ENCODE assay signal across 8 mouse cellular contexts in the genomic region with DNA sequence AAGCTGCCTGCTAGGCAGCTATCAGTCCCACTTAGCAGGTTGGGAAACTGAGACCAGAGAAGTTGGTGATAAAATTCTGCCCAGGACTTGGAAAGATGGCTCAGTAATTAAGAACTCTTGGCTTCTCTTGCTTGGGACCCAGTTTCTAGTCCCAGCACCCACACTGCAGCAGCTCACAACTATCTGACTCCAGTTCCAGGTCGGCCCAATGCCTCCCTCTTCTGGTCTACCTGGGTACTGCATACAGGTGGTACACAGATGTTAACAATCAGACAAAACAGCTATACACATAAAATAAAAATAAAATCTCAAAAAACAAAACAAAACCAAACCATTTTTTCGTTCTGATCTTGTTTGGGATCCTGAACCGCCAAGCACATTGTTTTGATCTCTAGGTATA. TPM values are rescaled to one million over a fixed set of nuclear protein-coding genes. Genes with fewer than 3 reads are reported as not detected.
DNase-seq lines count a peak whose midpoint lies in the region; ATAC-seq and TF ChIP-seq lines count a peak whose summit lies in the region.

No protein-coding gene starts in this region.

- H3K4me1 ChIP-seq in midbrain, postnatal 0 days (ENCODE audit: insufficient read depth, low read length) = no peaks in the 10 kb centered on the region
- no peaks in the 10 kb centered on the region for H3K4me1 ChIP-seq in midbrain, embryonic 16.5 days (ENCODE audit: control insufficient read depth, insufficient read depth, low read length)
- H3K4me1 ChIP-seq in lung, adult 2 months (ENCODE audit: control insufficient read depth, insufficient read depth, low read length) = no peaks in the 10 kb centered on the region

- H3K27me3 ChIP-seq in midbrain, postnatal 0 days (ENCODE audit: insufficient read depth, low read length) = no peaks in the 10 kb centered on the region
- no peaks in the 10 kb centered on the region for H3K27me3 ChIP-seq in midbrain, embryonic 16.5 days (ENCODE audit: control insufficient read depth, insufficient read depth, low read depth, low read length)

- WGBS in midbrain, postnatal 0 days = 61% methylated on average over 3 of the region's 3 CpGs
- 61% methylated on average over 3 of the region's 3 CpGs for WGBS in midbrain, embryonic 16.5 days
- WGBS in lung, adult 2 months = 60% methylated on average over 3 of the region's 3 CpGs

- H3K4me2 ChIP-seq in midbrain, postnatal 0 days (ENCODE audit: low read depth, low read length, poor library complexity, severe bottlenecking) = no peak overlapping the region
- no peak overlapping the region for H3K4me2 ChIP-seq in midbrain, embryonic 16.5 days (ENCODE audit: low read length)

- DNase-seq in adrenal gland, postnatal 10 days = peak; percentile 56
- DNase-seq in adrenal gland, adult 2 months = no peak
- DNase-seq in midbrain, postnatal 0 days (ENCODE audit: low spot score) = no peak
- peak; percentile 53 for DNase-seq in lung, adult 2 months
- DNase-seq in thymus, postnatal 0 days (ENCODE audit: low spot score) = peak; percentile 50
- no peak for DNase-seq in urinary bladder, postnatal 36 days (ENCODE audit: low spot score in 2 of 2)
- no peak for DNase-seq in embryo, embryonic 11 days

- TF ChIP-seq CTCF in midbrain, postnatal 0 days (IDR thresholded peaks at IDR 0.05) = peak; percentile 63
- TF ChIP-seq CTCF in lung, adult 2 months (IDR thresholded peaks at IDR 0.05; ENCODE audit: insufficient read depth, low read length) = peak; percentile 63

- no peak overlapping the region for H3K27ac ChIP-seq in midbrain, postnatal 0 days (ENCODE audit: low read depth, low read length)
- H3K27ac ChIP-seq in midbrain, embryonic 16.5 days (ENCODE audit: low read length) = no peak overlapping the region

- H3K4me3 ChIP-seq in midbrain, postnatal 0 days (ENCODE audit: low read depth, low read length) = no peak overlapping the region
- no peak overlapping the region for H3K4me3 ChIP-seq in midbrain, embryonic 16.5 days (ENCODE audit: low read depth, low read length)
- no peak overlapping the region for H3K4me3 ChIP-seq in lung, adult 2 months (replicated peaks; ENCODE audit: extremely low read depth, low read depth, low read length)

- no peaks in the 10 kb centered on the region for H3K9me3 ChIP-seq in midbrain, postnatal 0 days (ENCODE audit: low read length)
- no peaks in the 10 kb centered on the region for H3K9me3 ChIP-seq in midbrain, embryonic 16.5 days (replicated peaks; ENCODE audit: control insufficient read depth, low read length, poor library complexity, severe bottlenecking)

- H3K9ac ChIP-seq in midbrain, postnatal 0 days (replicated peaks; ENCODE audit: low read length, poor library complexity, severe bottlenecking) = no peak overlapping the region
- no peak overlapping the region for H3K9ac ChIP-seq in midbrain, embryonic 16.5 days (ENCODE audit: low read depth, low read length)

- TF ChIP-seq POLR2A in lung, adult 2 months (IDR thresholded peaks at IDR 0.05; ENCODE audit: borderline replicate concordance, extremely low read depth, low read depth, low read length) = no peak

- peaks cover 67% of the 10 kb centered on the region for H3K36me3 ChIP-seq in midbrain, postnatal 0 days (ENCODE audit: insufficient read depth, low read length)
- H3K36me3 ChIP-seq in midbrain, embryonic 16.5 days (ENCODE audit: control insufficient read depth, insufficient read depth, low read length) = peaks cover 66% of the 10 kb centered on the region

- ATAC-seq in midbrain, postnatal 0 days (ENCODE audit: low FRiP score) = no peak
- ATAC-seq in midbrain, embryonic 16.5 days = no peak

RNA-seq across cellular contexts. Expression of a gene that starts 10.3 kb away (rescaled TPM):
- total RNA-seq in adrenal gland, postnatal 10 days (2021) = 1 to 10 TPM; 7.0 to 9.5 TPM
- 10 to 100 TPM in 1 of 2 experiments, 1 to 10 TPM in 1; 7.4 to 13.6 TPM for total RNA-seq in adrenal gland, adult 2 months (2021)
- 4.5 and 4.7 TPM in 2 replicates for polyA plus RNA-seq in adrenal gland, adult 2 months (2012; rRNA removed)
- total RNA-seq in midbrain, postnatal 0 days (2014; rRNA removed) = 57.8 and 60.7 TPM in 2 replicates
- 119 and 123 TPM in 2 replicates for polyA plus RNA-seq in midbrain, postnatal 0 days (2015; fragmentation: Nextera tagmentation; extraction: Ambion mirVana)
- polyA plus RNA-seq in midbrain, embryonic 16.5 days (2015; fragmentation: Nextera tagmentation; extraction: Ambion mirVana) = 130 TPM in 2 replicates
- 9.0 and 12.6 TPM in 2 replicates for polyA plus RNA-seq in lung, adult 2 months (2012; rRNA removed)
- polyA plus RNA-seq in thymus, postnatal 0 days (2015; fragmentation: Nextera tagmentation; extraction: Ambion mirVana) = 8.9 and 11.8 TPM in 2 replicates

RNA-seq across cellular contexts. Expression of a gene that starts 26.3 kb away (rescaled TPM):
- total RNA-seq in adrenal gland, postnatal 10 days (2021) = 10 to 100 TPM; 10.4 to 12.1 TPM
- total RNA-seq in adrenal gland, adult 2 months (2021) = 1 to 10 TPM; 3.2 to 7.3 TPM
- polyA plus RNA-seq in adrenal gland, adult 2 months (2012; rRNA removed) = 9.1 and 11.4 TPM in 2 replicates
- 0.27 TPM in 1 of 2 replicates, not detected in the other for total RNA-seq in midbrain, postnatal 0 days (2014; rRNA removed)
- polyA plus RNA-seq in midbrain, postnatal 0 days (2015; fragmentation: Nextera tagmentation; extraction: Ambion mirVana) = 0.33 and 0.37 TPM in 2 replicates
- polyA plus RNA-seq in midbrain, embryonic 16.5 days (2015; fragmentation: Nextera tagmentation; extraction: Ambion mirVana) = 0.26 and 0.55 TPM in 2 replicates
- polyA plus RNA-seq in lung, adult 2 months (2012; rRNA removed) = 21.8 and 25.1 TPM in 2 replicates
- 3.9 and 4.3 TPM in 2 replicates for polyA plus RNA-seq in thymus, postnatal 0 days (2015; fragmentation: Nextera tagmentation; extraction: Ambion mirVana)

RNA-seq across cellular contexts. Expression of a gene that starts 35.9 kb away (rescaled TPM):
- 10 to 100 TPM; 69.9 to 76.3 TPM for total RNA-seq in adrenal gland, postnatal 10 days (2021)
- total RNA-seq in adrenal gland, adult 2 months (2021) = 100 to 1,000 TPM in 1 of 2 experiments, 10 to 100 TPM in 1; 76.7 to 111 TPM
- 25.3 and 28.9 TPM in 2 replicates for polyA plus RNA-seq in adrenal gland, adult 2 months (2012; rRNA removed)
- 14.6 and 21.3 TPM in 2 replicates for total RNA-seq in midbrain, postnatal 0 days (2014; rRNA removed)
- polyA plus RNA-seq in midbrain, postnatal 0 days (2015; fragmentation: Nextera tagmentation; extraction: Ambion mirVana) = 16.2 and 16.7 TPM in 2 replicates
- 23.4 and 23.5 TPM in 2 replicates for polyA plus RNA-seq in midbrain, embryonic 16.5 days (2015; fragmentation: Nextera tagmentation; extraction: Ambion mirVana)
- polyA plus RNA-seq in lung, adult 2 months (2012; rRNA removed) = 61.4 and 85.2 TPM in 2 replicates
- polyA plus RNA-seq in thymus, postnatal 0 days (2015; fragmentation: Nextera tagmentation; extraction: Ambion mirVana) = 24.7 and 24.8 TPM in 2 replicates

Comparison
In these comparisons a context has a peak if more than half of its experiments do, and no peak if none do; other contexts are left out.
1. DNase-seq: peak in adrenal gland, postnatal 10 days (single experiment), lung, adult 2 months (single experiment) and thymus, postnatal 0 days (single experiment); none in adrenal gland, adult 2 months (single experiment), midbrain, postnatal 0 days (single experiment), urinary bladder, postnatal 36 days (0 of 2) and embryo, embryonic 11 days (single experiment).